Comparison of ENCODE assay signal across 20 mouse cellular contexts in the genomic region with DNA sequence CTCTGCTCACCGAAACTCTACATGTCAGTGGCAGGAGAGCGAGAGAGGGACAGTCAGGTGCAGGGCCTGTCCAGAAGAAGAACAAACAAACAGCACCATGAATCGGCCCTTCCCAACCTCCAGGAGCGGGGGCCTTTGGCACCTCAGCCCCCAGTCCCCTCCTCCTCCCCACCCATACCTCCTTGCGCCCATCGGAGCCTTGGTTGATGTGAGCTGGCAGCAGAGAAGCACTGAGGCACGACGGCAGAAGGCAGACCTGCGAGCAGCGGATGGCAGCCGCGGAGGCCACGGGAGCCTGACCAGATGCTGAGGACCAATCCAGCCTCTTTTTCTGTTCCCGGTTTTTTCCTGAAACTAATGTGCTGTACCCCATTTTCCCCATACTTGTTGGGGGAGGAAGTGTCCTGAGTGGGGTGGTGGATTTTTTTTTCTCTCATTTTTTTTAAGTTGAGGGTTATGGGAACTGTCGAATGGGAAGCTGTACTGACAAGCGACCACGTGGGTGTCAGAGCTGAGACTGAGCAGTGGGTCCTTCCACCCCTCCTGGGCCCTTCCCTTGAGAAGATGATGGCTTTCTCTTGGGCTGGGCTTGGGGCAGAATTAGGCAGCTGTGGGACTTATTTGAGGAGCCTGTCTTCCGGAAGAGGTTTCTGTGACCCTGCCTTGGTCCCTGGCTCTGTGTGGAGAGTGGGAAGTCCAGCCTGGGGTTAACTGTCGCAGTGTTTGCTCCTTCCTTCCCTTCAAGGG. TPM values are rescaled to one million over a fixed set of nuclear protein-coding genes. Genes with fewer than 3 reads are reported as not detected.
DNase-seq lines count a peak whose midpoint lies in the region; ATAC-seq and TF ChIP-seq lines count a peak whose summit lies in the region.
"Had no signal": no experiment of that assay in that cellular context is flagged by ENCODE, and none has a peak within 500 bp of the region (broad histone marks: within the 10 kb centered on the region; RNA-seq: fewer than 3 reads in every experiment).

No protein-coding gene starts in this region.

- no peaks in the 10 kb centered on the region for H3K27me3 ChIP-seq in cerebellum, adult 2 months (ENCODE audit: control insufficient read depth, insufficient read depth, low read length)
- H3K27me3 ChIP-seq in intestine, postnatal 0 days (replicated peaks; ENCODE audit: control insufficient read depth, insufficient read depth, low read length): no peaks in the 10 kb centered on the region
- no peaks in the 10 kb centered on the region for H3K27me3 ChIP-seq in intestine, embryonic 16.5 days (replicated peaks; ENCODE audit: control insufficient read depth, insufficient read depth, low read length)
- H3K27me3 ChIP-seq: embryonic facial prominence, embryonic 13.5 days; forebrain, embryonic 12.5 days; heart, embryonic 15.5 days had no signal

- no peak for TF ChIP-seq CTCF in cerebellum, adult 2 months (IDR thresholded peaks at IDR 0.05; ENCODE audit: borderline replicate concordance, insufficient read depth, low read depth, low read length)
- TF ChIP-seq CTCF in intestine, postnatal 0 days (IDR thresholded peaks at IDR 0.05; ENCODE audit: low read depth): no peak

- no peak for TF ChIP-seq POLR2A in cerebellum, adult 2 months (IDR thresholded peaks at IDR 0.05; ENCODE audit: borderline replicate concordance, insufficient read depth, low read length)

- peaks cover 31% of the 10 kb centered on the region for H3K4me1 ChIP-seq in cerebellum, adult 2 months (ENCODE audit: control insufficient read depth, insufficient read depth, low read length)
- no peaks in the 10 kb centered on the region for H3K4me1 ChIP-seq in intestine, postnatal 0 days (replicated peaks; ENCODE audit: control insufficient read depth, insufficient read depth, low read length)
- peaks cover 27% of the 10 kb centered on the region for H3K4me1 ChIP-seq in intestine, embryonic 16.5 days (ENCODE audit: control insufficient read depth, insufficient read depth, low read length)

- no peak for ATAC-seq in intestine, postnatal 0 days
- no peak for ATAC-seq in intestine, embryonic 16.5 days
- ATAC-seq: forebrain, embryonic 16.5 days had no signal

- no peak overlapping the region for H3K9ac ChIP-seq in intestine, postnatal 0 days (ENCODE audit: low read depth, low read length)
- no peak overlapping the region for H3K9ac ChIP-seq in intestine, embryonic 16.5 days (ENCODE audit: low read depth, low read length)
- H3K9ac ChIP-seq: embryonic facial prominence, embryonic 13.5 days; forebrain, embryonic 12.5 days; heart, embryonic 15.5 days; hindbrain, embryonic 14.5 days had no signal

- peak; percentile 18 for DNase-seq in cerebellum, adult 9-10 months
- DNase-seq in cerebellum, adult 2 months: no peak
- peak; percentile 13 for DNase-seq in thymus, postnatal 4 days
- DNase-seq in thymus, adult 18-20 months: no peak
- DNase-seq in layer of hippocampus, adult 9-10 months (ENCODE audit: low spot score): no peak
- DNase-seq: adrenal gland, adult 2 months; adrenal gland, postnatal 25 days; gastrocnemius, postnatal 10 days; heart, adult 2 months; heart, postnatal 36 days had no signal

- no peaks in the 10 kb centered on the region for H3K9me3 ChIP-seq in intestine, postnatal 0 days (ENCODE audit: control insufficient read depth)
- H3K9me3 ChIP-seq in intestine, embryonic 16.5 days (ENCODE audit: control insufficient read depth, low read length): no peaks in the 10 kb centered on the region
- H3K9me3 ChIP-seq: embryonic facial prominence, embryonic 13.5 days; forebrain, embryonic 12.5 days; heart, embryonic 15.5 days had no signal

- no peak overlapping the region for H3K4me2 ChIP-seq in intestine, postnatal 0 days (replicated peaks; ENCODE audit: low read depth)
- H3K4me2 ChIP-seq in intestine, embryonic 16.5 days (ENCODE audit: low read depth, low read length): no peak overlapping the region
- H3K4me2 ChIP-seq: embryonic facial prominence, embryonic 13.5 days; forebrain, embryonic 12.5 days; heart, embryonic 11.5 days; heart, embryonic 15.5 days; hindbrain, embryonic 14.5 days had no signal

- H3K27ac ChIP-seq in cerebellum, adult 2 months (ENCODE audit: insufficient read depth, low read length): no peak overlapping the region
- H3K27ac ChIP-seq in intestine, postnatal 0 days (ENCODE audit: low read depth, low read length): 0 out of 2 replicates have a peak overlapping the region, but pooled peaks have one; percentile 28
- H3K27ac ChIP-seq in intestine, embryonic 16.5 days (ENCODE audit: low read length): no peak overlapping the region
- H3K27ac ChIP-seq: embryonic facial prominence, embryonic 13.5 days; heart, adult 2 months; heart, embryonic 15.5 days; hindbrain, embryonic 14.5 days had no signal

- H3K36me3 ChIP-seq in intestine, postnatal 0 days (ENCODE audit: control insufficient read depth, insufficient read depth): peaks cover 87% of the 10 kb centered on the region
- H3K36me3 ChIP-seq in intestine, embryonic 16.5 days (ENCODE audit: control insufficient read depth, insufficient read depth, low read length): peaks cover 68% of the 10 kb centered on the region

- WGBS in cerebellum, adult 2 months: 52% methylated on average over 19 of the region's 19 CpGs
- 86% methylated on average over 19 of the region's 19 CpGs for WGBS in intestine, postnatal 0 days
- WGBS in intestine, embryonic 16.5 days: 81% methylated on average over 19 of the region's 19 CpGs

- H3K4me3 ChIP-seq in cerebellum, adult 2 months (replicated peaks; ENCODE audit: insufficient read depth, low read depth, low read length): no peak overlapping the region
- no peak overlapping the region for H3K4me3 ChIP-seq in intestine, postnatal 0 days (ENCODE audit: low read depth, low read length)
- H3K4me3 ChIP-seq in intestine, embryonic 16.5 days (ENCODE audit: low read length): no peak overlapping the region
- H3K4me3 ChIP-seq: embryonic facial prominence, embryonic 13.5 days; forebrain, embryonic 12.5 days; heart, adult 2 months; heart, embryonic 15.5 days had no signal

RNA-seq across cellular contexts. Expression of a gene that starts 8.1 kb away (rescaled TPM):
- polyA plus RNA-seq in cerebellum, adult 2 months (2012; rRNA removed): 438 and 458 TPM in 2 replicates
- 125 and 127 TPM in 2 replicates for polyA plus RNA-seq in intestine, postnatal 0 days (2015; fragmentation: Nextera tagmentation; extraction: Ambion mirVana)
- 325 and 376 TPM in 2 replicates for polyA plus RNA-seq in intestine, embryonic 16.5 days (2015; fragmentation: Nextera tagmentation; extraction: Ambion mirVana)

RNA-seq across cellular contexts. Expression of a gene that starts 12.9 kb away (rescaled TPM):
- 174 and 183 TPM in 2 replicates for polyA plus RNA-seq in cerebellum, adult 2 months (2012; rRNA removed)
- polyA plus RNA-seq in intestine, postnatal 0 days (2015; fragmentation: Nextera tagmentation; extraction: Ambion mirVana): 672 and 681 TPM in 2 replicates
- polyA plus RNA-seq in intestine, embryonic 16.5 days (2015; fragmentation: Nextera tagmentation; extraction: Ambion mirVana): 238 and 255 TPM in 2 replicates

RNA-seq across cellular contexts. Expression of a gene that starts 14.0 kb away (rescaled TPM):
- polyA plus RNA-seq in cerebellum, adult 2 months (2012; rRNA removed): 12.7 and 13.2 TPM in 2 replicates
- polyA plus RNA-seq in intestine, postnatal 0 days (2015; fragmentation: Nextera tagmentation; extraction: Ambion mirVana): 8.1 and 8.2 TPM in 2 replicates
- 8.9 and 9.2 TPM in 2 replicates for polyA plus RNA-seq in intestine, embryonic 16.5 days (2015; fragmentation: Nextera tagmentation; extraction: Ambion mirVana)

RNA-seq across cellular contexts. Expression of a gene that starts 16.2 kb away (rescaled TPM):
- polyA plus RNA-seq in cerebellum, adult 2 months (2012; rRNA removed): 628 TPM in 2 replicates
- polyA plus RNA-seq in intestine, postnatal 0 days (2015; fragmentation: Nextera tagmentation; extraction: Ambion mirVana): 4.1 and 4.3 TPM in 2 replicates
- polyA plus RNA-seq in intestine, embryonic 16.5 days (2015; fragmentation: Nextera tagmentation; extraction: Ambion mirVana): 4.7 and 4.8 TPM in 2 replicates

RNA-seq across cellular contexts. Expression of a gene that starts 29.0 kb away (rescaled TPM):
- not detected in 2 replicates for polyA plus RNA-seq in cerebellum, adult 2 months (2012; rRNA removed)
- polyA plus RNA-seq in intestine, postnatal 0 days (2015; fragmentation: Nextera tagmentation; extraction: Ambion mirVana): 0.23 and 0.30 TPM in 2 replicates
- polyA plus RNA-seq in intestine, embryonic 16.5 days (2015; fragmentation: Nextera tagmentation; extraction: Ambion mirVana): 0.29 and 0.46 TPM in 2 replicates
- polyA plus RNA-seq: C2C12; embryonic facial prominence, embryonic 13.5 days; frontal cortex, adult 2 months; hindbrain, embryonic 14.5 days had no signal

Comparison
In these comparisons a context has a peak if more than half of its experiments do, and no peak if none do; other contexts are left out.
1. DNase-seq: peak in cerebellum, adult 9-10 months (single experiment) and thymus, postnatal 4 days (single experiment); none in cerebellum, adult 2 months (0 of 2), thymus, adult 18-20 months (0 of 2) and layer of hippocampus, adult 9-10 months (single experiment).